Mouse (Mus musculus) midbrain, embryonic 15.5 days (tissue): ENCODE results near the gene Slc25a5. TPM values are rescaled to one million over a fixed set of nuclear protein-coding genes. Genes with fewer than 3 reads are reported as not detected.

Experiments used
- ATAC-seq: fragments of 200-750 bp; cut with Nextera tagmentation; replicated peaks from 2 replicates; pipeline ENCODE4 v1.8.0; 2017; ENCODE audit warnings: moderate TSS enrichment
- H3K27ac ChIP-seq: fragments of 300-500 bp; sonication (generic); 2 replicates; pipeline ENCODE4 v1.5.1; 2015; ENCODE audit warnings: mild to moderate bottlenecking, inconsistent platforms
- H3K27me3 ChIP-seq: fragments of 300-500 bp; sonication (generic); replicated peaks from 2 replicates; pipeline ENCODE4 v1.6.1; 2015; ENCODE audit warnings: inconsistent platforms
- H3K36me3 ChIP-seq: fragments of 300-500 bp; sonication (generic); replicated peaks from 2 replicates; pipeline ENCODE4 v1.6.1; 2015; ENCODE audit warnings: inconsistent platforms
- H3K4me1 ChIP-seq: fragments of 300-500 bp; sonication (generic); 2 replicates; pipeline ENCODE4 v1.6.1; 2015; ENCODE audit warnings: inconsistent platforms
- H3K4me2 ChIP-seq: fragments of 300-500 bp; sonication (generic); 2 replicates; pipeline ENCODE4 v1.6.1; 2015; ENCODE audit warnings: inconsistent platforms, mild to moderate bottlenecking, moderate library complexity
- H3K4me3 ChIP-seq: fragments of 300-500 bp; sonication (generic); 2 replicates; pipeline ENCODE4 v1.5.1; 2015; ENCODE audit warnings: mild to moderate bottlenecking, inconsistent platforms
- H3K9ac ChIP-seq: fragments of 300-500 bp; sonication (generic); 2 replicates; pipeline ENCODE4 v1.6.1; 2015; ENCODE audit warnings: mild to moderate bottlenecking, inconsistent platforms
- H3K9me3 ChIP-seq: fragments of 300-500 bp; sonication (generic); 2 replicates; pipeline ENCODE4 v1.6.1; 2016; ENCODE audit warnings: inconsistent platforms
- WGBS: fragments of 180-500 bp; shearing (Covaris S2); methylation state at CpG from one replicate; pipeline ENCODE4 v1.1.7; 2015; ENCODE audit warnings: mixed read lengths; 5-methylcytosine and 5-hydroxymethylcytosine counted together
- polyA plus RNA-seq: library from polyadenylated mRNA; unstranded; fragments of >200 nt; fragmentation: Nextera tagmentation; extraction: Ambion mirVana; gene quantifications from 2 replicates; pipeline ENCODE4 v1.2.1, GENCODE M21; 2015

The Slc25a5 gene
- polyA plus RNA-seq, 1 experiment from 2014 or later = 441 TPM

- H3K4me1 ChIP-seq = peaks cover 7% of the 10 kb centered on the region
- no peaks in the 10 kb centered on the region for H3K36me3 ChIP-seq
- 72% methylated on average over 5 of the region's 5 CpGs for WGBS
- no peak overlapping the region for H3K27ac ChIP-seq
- H3K4me2 ChIP-seq = no peak overlapping the region
- H3K9me3 ChIP-seq = no peaks in the 10 kb centered on the region
- no peaks in the 10 kb centered on the region for H3K27me3 ChIP-seq
- H3K9ac ChIP-seq = no peak overlapping the region
- H3K4me3 ChIP-seq = no peak overlapping the region
- ATAC-seq = no peak
Observed at GRCm38 (mm10) chrX:36804196-36804595, 8.7 kb downstream of the Slc25a5 start.

- no peaks in the 10 kb centered on the region for H3K27me3 ChIP-seq
- no peak overlapping the region for H3K4me2 ChIP-seq
Observed at GRCm38 (mm10) chrX:36805466-36806235, 10.2 kb downstream of the Slc25a5 start.

GRCm38 (mm10) chrX:36807360-36808317 lies 12.2 kb downstream of the Slc25a5 start:
- no peaks in the 10 kb centered on the region for H3K27me3 ChIP-seq
- peak overlapping the region; percentile 41 for H3K4me3 ChIP-seq
- peak; percentile 93 for ATAC-seq
- H3K9ac ChIP-seq = peak overlapping the region; percentile 37; the same call in 1 of the 2 replicates
- no peaks in the 10 kb centered on the region for H3K9me3 ChIP-seq
- peak overlapping the region; percentile 48 for H3K4me2 ChIP-seq
- H3K4me1 ChIP-seq = peaks cover 7% of the 10 kb centered on the region
- H3K27ac ChIP-seq = peak overlapping the region; percentile 78
- WGBS = 23% methylated on average over 45 of the region's 45 CpGs
- H3K36me3 ChIP-seq = no peaks in the 10 kb centered on the region

More at GRCm38 (mm10) chrX:36805466-36806235, 10.2 kb downstream of the Slc25a5 start:
- Histone ChIP-seq H3K4me3 (no peak overlapping the region), H3K9me3 (no peaks in the 10 kb centered on the region), H3K9ac (no peak overlapping the region), H3K4me1 (peaks cover 7% of the 10 kb centered on the region), H3K27ac (no peak overlapping the region), H3K36me3 (no peaks in the 10 kb centered on the region)
- WGBS = 57% methylated on average over 5 of the region's 5 CpGs
- ATAC-seq = no peak

- Histone ChIP-seq H3K9ac (no peak overlapping the region), H3K4me1 (peaks cover 7% of the 10 kb centered on the region), H3K4me2 (peak overlapping the region; percentile 48), H3K9me3 (no peaks in the 10 kb centered on the region), H3K27me3 (no peaks in the 10 kb centered on the region), H3K4me3 (peak overlapping the region; percentile 41), H3K27ac (peak overlapping the region; percentile 78), H3K36me3 (no peaks in the 10 kb centered on the region)
- ATAC-seq = peak; percentile 60
- WGBS = 71% methylated on average over 6 of the region's 6 CpGs
Observed at GRCm38 (mm10) chrX:36808318-36808683, 12.8 kb downstream of the Slc25a5 start.

DNA sequence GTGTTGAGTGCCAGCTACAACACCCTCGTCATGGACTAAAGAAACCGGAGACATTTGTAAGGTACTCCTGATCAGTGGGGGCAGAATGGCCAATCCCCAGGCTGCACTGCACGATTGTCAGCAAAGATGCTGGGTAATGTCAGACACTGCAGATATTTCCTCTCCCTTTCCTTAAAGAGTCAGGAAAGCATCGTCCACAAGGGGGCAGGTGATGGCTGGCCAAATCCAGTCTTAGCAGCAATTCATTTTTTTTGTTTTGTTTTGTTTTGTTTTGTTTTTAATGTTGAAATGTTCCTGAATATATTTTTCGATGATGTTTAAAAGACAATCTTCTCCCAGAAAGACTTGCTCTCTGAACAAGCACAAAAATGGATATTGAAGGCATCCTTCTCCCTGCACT lies 15.9 kb downstream of the Slc25a5 start:
- Histone ChIP-seq H3K36me3 (no peaks in the 10 kb centered on the region), H3K27ac (no peak overlapping the region), H3K4me2 (no peak overlapping the region), H3K9me3 (no peaks in the 10 kb centered on the region), H3K4me3 (no peak overlapping the region), H3K4me1 (peaks cover 9% of the 10 kb centered on the region), H3K9ac (no peak overlapping the region), H3K27me3 (no peaks in the 10 kb centered on the region)
- WGBS = 48% methylated on average over 5 of the region's 5 CpGs
- no peak for ATAC-seq

DNA sequence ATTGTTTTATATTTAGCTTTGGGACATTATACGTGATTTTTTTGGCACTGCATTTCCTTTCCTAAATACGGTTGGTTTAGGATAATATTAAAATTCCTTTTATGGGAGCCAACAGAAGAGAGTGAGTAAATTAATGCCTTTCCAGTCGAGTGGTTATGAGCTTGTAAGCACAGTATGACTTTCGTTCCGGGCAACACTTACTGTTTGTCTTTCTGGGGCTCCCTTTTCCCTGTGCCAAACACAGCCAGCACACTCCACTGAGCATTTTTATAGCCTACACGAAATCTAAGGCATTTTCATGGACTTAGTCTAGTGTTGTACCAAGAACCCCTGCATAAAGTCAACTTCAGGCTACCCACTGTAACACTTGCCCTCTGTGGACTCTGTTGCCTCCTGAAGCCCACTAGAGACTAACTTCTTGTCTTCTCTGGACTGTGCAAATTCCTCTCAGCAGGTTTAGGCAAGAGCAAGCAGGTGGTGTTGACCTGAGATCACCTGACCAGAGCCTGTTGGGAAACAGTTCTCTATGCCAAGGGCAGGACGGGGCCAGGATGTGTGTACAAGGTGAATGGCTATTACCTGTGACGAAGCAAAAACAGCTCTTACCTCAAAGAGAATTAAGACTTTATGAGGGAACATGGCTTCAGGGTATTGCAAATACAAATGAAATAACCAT lies 18.8 kb downstream of the Slc25a5 start:
- Histone ChIP-seq H3K9me3 (no peaks in the 10 kb centered on the region), H3K4me3 (no peak overlapping the region), H3K27ac (no peak overlapping the region), H3K9ac (no peak overlapping the region), H3K4me1 (0 out of 2 replicates have a peak, but pooled peaks cover 6% of the 10 kb centered on the region), H3K36me3 (no peaks in the 10 kb centered on the region), H3K4me2 (no peak overlapping the region), H3K27me3 (no peaks in the 10 kb centered on the region)
- 75% methylated on average over 8 of the region's 8 CpGs for WGBS
- no peak for ATAC-seq

GRCm38 (mm10) chrX:36815022-36815421 lies 19.6 kb downstream of the Slc25a5 start:
- no peak for ATAC-seq
- WGBS = 79% methylated on average over 4 of the region's 4 CpGs
- Histone ChIP-seq H3K4me2 (no peak overlapping the region), H3K9me3 (no peaks in the 10 kb centered on the region), H3K9ac (no peak overlapping the region), H3K27me3 (no peaks in the 10 kb centered on the region), H3K27ac (no peak overlapping the region), H3K4me3 (no peak overlapping the region), H3K36me3 (no peaks in the 10 kb centered on the region), H3K4me1 (0 out of 2 replicates have a peak, but pooled peaks cover 6% of the 10 kb centered on the region)

DNA sequence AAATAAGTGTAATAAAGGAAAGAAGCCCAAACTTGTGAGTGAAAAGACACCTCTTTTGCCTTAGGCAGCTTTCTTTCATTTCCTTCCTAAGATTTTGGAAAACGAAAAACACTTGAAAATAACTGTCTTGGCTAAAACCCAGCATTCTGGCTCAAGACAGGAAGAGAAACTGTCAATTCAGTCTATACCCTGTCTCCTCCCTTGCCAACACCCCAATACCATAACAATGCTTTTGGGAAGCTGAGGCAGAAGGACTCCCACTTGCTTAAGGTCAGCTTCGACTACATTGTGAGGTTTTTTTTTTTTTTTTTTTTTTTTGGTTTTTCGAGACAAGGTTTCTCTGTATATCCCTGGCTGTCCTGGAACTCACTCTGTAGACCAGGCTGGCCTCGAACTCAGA lies 20.0 kb downstream of the Slc25a5 start:
- Histone ChIP-seq H3K4me1 (0 out of 2 replicates have a peak, but pooled peaks cover 6% of the 10 kb centered on the region), H3K27me3 (no peaks in the 10 kb centered on the region), H3K4me3 (no peak overlapping the region), H3K4me2 (no peak overlapping the region), H3K27ac (no peak overlapping the region), H3K9ac (no peak overlapping the region), H3K9me3 (no peaks in the 10 kb centered on the region), H3K36me3 (no peaks in the 10 kb centered on the region)
- ATAC-seq = no peak
- 85% methylated on average over 4 of the region's 4 CpGs for WGBS

GRCm38 (mm10) chrX:36816368-36816899 lies 21.0 kb downstream of the Slc25a5 start:
- WGBS = 25% methylated on average over 8 of the region's 8 CpGs
- Histone ChIP-seq H3K4me1 (0 out of 2 replicates have a peak, but pooled peaks cover 6% of the 10 kb centered on the region), H3K9ac (no peak overlapping the region), H3K4me3 (0 out of 2 replicates have a peak overlapping the region, but pooled peaks have one; percentile 2), H3K9me3 (no peaks in the 10 kb centered on the region), H3K27ac (peak overlapping the region; percentile 76), H3K27me3 (no peaks in the 10 kb centered on the region), H3K4me2 (peak overlapping the region; percentile 40), H3K36me3 (no peaks in the 10 kb centered on the region)
- ATAC-seq = peak; percentile 38

- Histone ChIP-seq H3K9me3 (no peaks in the 10 kb centered on the region), H3K4me3 (peak overlapping the region; percentile 12), H3K4me2 (peak overlapping the region; percentile 40), H3K36me3 (no peaks in the 10 kb centered on the region), H3K9ac (no peak overlapping the region), H3K4me1 (0 out of 2 replicates have a peak, but pooled peaks cover 6% of the 10 kb centered on the region), H3K27me3 (no peaks in the 10 kb centered on the region), H3K27ac (peak overlapping the region; percentile 76)
- WGBS = 23% methylated on average over 10 of the region's 10 CpGs
- ATAC-seq = peak; percentile 87
Observed at GRCm38 (mm10) chrX:36816953-36817441, 21.5 kb downstream of the Slc25a5 start.

DNA sequence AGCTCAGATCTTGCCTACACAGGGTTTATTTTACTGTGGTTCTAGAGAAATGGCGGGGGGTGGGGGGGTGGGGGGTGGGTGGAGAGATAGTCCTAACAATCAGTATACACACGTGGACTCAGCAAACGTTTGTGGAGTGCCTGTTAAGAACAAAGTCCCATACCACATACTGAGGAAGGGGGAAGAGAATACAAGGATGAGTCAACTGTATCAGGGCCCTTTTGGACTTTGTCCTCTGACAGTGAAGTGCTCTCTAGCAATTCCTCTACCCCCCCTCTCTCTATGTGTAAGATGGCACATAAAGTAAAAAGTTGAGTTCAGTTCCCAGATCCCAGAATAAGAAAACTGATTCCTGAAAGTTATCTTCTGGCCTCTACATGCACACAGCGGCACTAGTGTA lies 24.1 kb downstream of the Slc25a5 start:
- Histone ChIP-seq H3K9ac (no peak overlapping the region), H3K4me3 (no peak overlapping the region), H3K36me3 (no peaks in the 10 kb centered on the region), H3K4me1 (0 out of 2 replicates have a peak, but pooled peaks cover 6% of the 10 kb centered on the region), H3K4me2 (no peak overlapping the region), H3K9me3 (no peaks in the 10 kb centered on the region), H3K27me3 (no peaks in the 10 kb centered on the region), H3K27ac (no peak overlapping the region)
- no peak for ATAC-seq
- 73% methylated on average over 4 of the region's 4 CpGs for WGBS
